Mouse (Mus musculus) MEL (cell line): Measurements from ENCODE around the gene Myo18a. TPM values are rescaled to one million over a fixed set of nuclear protein-coding genes. Genes with fewer than 3 reads are reported as not detected.

Experiments
- DNase-seq: peaks from one replicate; pipeline ENCODE4 v3.0.0; 2011; ENCODE audit warnings: low read depth, low spot score
- H3K27ac ChIP-seq: 2 replicates; pipeline ENCODE4 v1.5.1; 2012; ENCODE audit warnings: low read depth, mild to moderate bottlenecking, control low read depth, low read length, moderate library complexity; ENCODE audit not compliant: control insufficient read depth
- H3K27me3 ChIP-seq, 2 experiments: fragments of 150-350 bp in 1 of 2; sonication (generic) in 1 of 2; 2 replicates each; pipeline ENCODE4 v1.6.1; 2012; ENCODE audit warnings: low read length in 2 of 2, mild to moderate bottlenecking in 2 of 2, improper control_type of control experiment in 1 of 2, moderate library complexity in 1 of 2; ENCODE audit not compliant: insufficient read depth in 2 of 2, control insufficient read depth in 1 of 2
- H3K36me3 ChIP-seq, 2 experiments: 2 replicates each; pipeline ENCODE4 v1.6.1; 2012 to 2014; ENCODE audit warnings: low read length in 2 of 2, improper control_type of control experiment in 1 of 2, inconsistent platforms in 1 of 2, mild to moderate bottlenecking in 1 of 2; ENCODE audit not compliant: insufficient read depth in 2 of 2, control insufficient read depth in 1 of 2
- H3K4me1 ChIP-seq, 2 experiments: fragments of 150-350 bp in 1 of 2; sonication (generic) in 1 of 2; 2 replicates each; pipeline ENCODE4 v1.6.1; 2012; ENCODE audit warnings: low read length in 2 of 2, improper control_type of control experiment in 1 of 2, mild to moderate bottlenecking in 1 of 2; ENCODE audit not compliant: insufficient read depth in 2 of 2, control insufficient read depth in 1 of 2
- H3K4me3 ChIP-seq, 2 experiments: fragments of 150-350 bp in 1 of 2; sonication (generic) in 1 of 2; 2 replicates each; pipeline ENCODE4 v1.5.1; 2012; ENCODE audit warnings: low read depth in 2 of 2, low read length in 2 of 2, mild to moderate bottlenecking in 2 of 2, moderate library complexity in 2 of 2, control low read depth in 1 of 2, improper control_type of control experiment in 1 of 2; ENCODE audit not compliant: control insufficient read depth in 1 of 2, insufficient read depth in 1 of 2
- H3K79me2 ChIP-seq: 2 replicates; pipeline ENCODE4 v1.6.1; 2012; ENCODE audit warnings: mild to moderate bottlenecking, low read length, moderate library complexity; ENCODE audit not compliant: control insufficient read depth, poor library complexity, insufficient read depth
- H3K9ac ChIP-seq: 2 replicates; pipeline ENCODE4 v1.6.1; 2012; ENCODE audit warnings: low read depth, mild to moderate bottlenecking, control low read depth, low read length, moderate library complexity; ENCODE audit not compliant: control insufficient read depth, poor library complexity, severe bottlenecking
- H3K9me3 ChIP-seq: fragments of 150-350 bp; sonication (generic); replicated peaks from 2 replicates; pipeline ENCODE4 v1.6.1; 2012; ENCODE audit warnings: mild to moderate bottlenecking, low read length, improper control_type of control experiment, moderate library complexity; ENCODE audit not compliant: insufficient read depth
- CHD1 ChIP-seq: IDR thresholded peaks from 2 replicates; pipeline ENCODE4 v1.6.1; 2012; ENCODE audit warnings: low read depth, mild to moderate bottlenecking, inconsistent platforms, low read length, improper control_type of control experiment
- CHD2 ChIP-seq: IDR thresholded peaks from 2 replicates; pipeline ENCODE4 v1.6.1; 2011; ENCODE audit warnings: low read length, improper control_type of control experiment
- CTCF ChIP-seq, 3 experiments: IDR thresholded peaks in 2 of 3; conservative IDR thresholded peaks in 1 of 3; 2 replicates each; pipeline ENCODE4 v1.5.1; 2011 to 2012; ENCODE audit warnings: low read length in 3 of 3, low read depth in 2 of 3, mild to moderate bottlenecking in 2 of 3, improper control_type of control experiment in 1 of 3, inconsistent platforms in 1 of 3, mixed read lengths in 1 of 3, moderate library complexity in 1 of 3; ENCODE audit not compliant: control insufficient read depth in 1 of 3, insufficient read depth in 1 of 3, poor library complexity in 1 of 3, severe bottlenecking in 1 of 3
- EP300 ChIP-seq, 2 experiments: IDR thresholded peaks; 2 replicates each; pipeline ENCODE4 v1.6.1; 2011; ENCODE audit warnings: improper control_type of control experiment in 2 of 2, low read length in 2 of 2, low read depth in 1 of 2, mild to moderate bottlenecking in 1 of 2
- ETS1 ChIP-seq: IDR thresholded peaks from 2 replicates; pipeline ENCODE4 v1.6.1; 2012; ENCODE audit warnings: low read depth, mild to moderate bottlenecking, inconsistent platforms, low read length, improper control_type of control experiment, moderate library complexity
- GABPA ChIP-seq: IDR thresholded peaks from 2 replicates; pipeline ENCODE4 v1.6.1; 2012; ENCODE audit warnings: low read depth, mild to moderate bottlenecking, inconsistent platforms, low read length, improper control_type of control experiment, moderate library complexity
- GATA1 ChIP-seq: IDR thresholded peaks from 2 replicates; pipeline ENCODE4 v1.6.1; 2011; ENCODE audit warnings: low read depth, low read length, improper control_type of control experiment
- HCFC1 ChIP-seq: IDR thresholded peaks from 2 replicates; pipeline ENCODE4 v1.6.1; 2012; ENCODE audit warnings: low read depth, mild to moderate bottlenecking, inconsistent platforms, low read length, improper control_type of control experiment, moderate library complexity
- JUND ChIP-seq: IDR thresholded peaks from 2 replicates; pipeline ENCODE4 v1.6.1; 2011; ENCODE audit warnings: low read depth, mild to moderate bottlenecking, improper control_type of control experiment, low read length
- KAT2A ChIP-seq: conservative IDR thresholded peaks from 2 replicates; pipeline ENCODE4 v1.6.1; 2012; ENCODE audit warnings: low read depth, low read length, improper control_type of control experiment, inconsistent platforms
- MEF2A ChIP-seq: IDR thresholded peaks from 2 replicates; pipeline ENCODE4 v1.6.1; 2014; ENCODE audit warnings: low read depth, mild to moderate bottlenecking, inconsistent platforms, low read length, improper control_type of control experiment; ENCODE audit not compliant: poor library complexity, insufficient replicate concordance, severe bottlenecking; ENCODE audit errors: extremely low read depth
- NRF1 ChIP-seq: IDR thresholded peaks from 2 replicates; pipeline ENCODE4 v1.6.1; 2014; ENCODE audit warnings: low read depth, mild to moderate bottlenecking, inconsistent platforms, low read length, improper control_type of control experiment, moderate library complexity; ENCODE audit not compliant: poor library complexity, insufficient read depth, severe bottlenecking
- RAD21 ChIP-seq: IDR thresholded peaks from 2 replicates; pipeline ENCODE4 v1.6.1; 2011; ENCODE audit warnings: mild to moderate bottlenecking, low read depth, low read length, improper control_type of control experiment
- RCOR1 ChIP-seq: IDR thresholded peaks from 2 replicates; pipeline ENCODE4 v1.6.1; 2012; ENCODE audit warnings: low read depth, mild to moderate bottlenecking, inconsistent platforms, low read length, improper control_type of control experiment
- SIN3A ChIP-seq: IDR thresholded peaks from 2 replicates; pipeline ENCODE4 v1.6.1; 2012; ENCODE audit warnings: low read length, improper control_type of control experiment, inconsistent platforms
- SMC3 ChIP-seq: IDR thresholded peaks from 2 replicates; pipeline ENCODE4 v1.6.1; 2011; ENCODE audit warnings: low read depth, low read length, improper control_type of control experiment
- TAL1 ChIP-seq: IDR thresholded peaks from 2 replicates; pipeline ENCODE4 v1.6.1; 2012; ENCODE audit warnings: mild to moderate bottlenecking, inconsistent platforms, low read length, moderate library complexity, mixed read lengths
- UBTF ChIP-seq: IDR thresholded peaks from 2 replicates; pipeline ENCODE4 v1.6.1; 2012; ENCODE audit warnings: low read depth, mild to moderate bottlenecking, inconsistent platforms, low read length, improper control_type of control experiment, moderate library complexity, borderline replicate concordance; ENCODE audit not compliant: insufficient read depth
- USF2 ChIP-seq, 2 experiments: IDR thresholded peaks; 2 replicates each; pipeline ENCODE4 v1.6.1; 2011 to 2012; ENCODE audit warnings: improper control_type of control experiment in 2 of 2, low read length in 2 of 2, borderline replicate concordance in 1 of 2, inconsistent platforms in 1 of 2, low read depth in 1 of 2, mild to moderate bottlenecking in 1 of 2; ENCODE audit not compliant: insufficient read depth in 1 of 2
- ZC3H11A ChIP-seq: IDR thresholded peaks from 2 replicates; pipeline ENCODE4 v1.6.1; 2012; ENCODE audit warnings: low read depth, mild to moderate bottlenecking, inconsistent platforms, low read length, improper control_type of control experiment
- ZKSCAN1 ChIP-seq: IDR thresholded peaks from 2 replicates; pipeline ENCODE4 v1.6.1; 2012; ENCODE audit warnings: low read depth, mild to moderate bottlenecking, inconsistent platforms, low read length, improper control_type of control experiment, moderate library complexity
- ZMIZ1 ChIP-seq: IDR thresholded peaks from 2 replicates; pipeline ENCODE4 v1.6.1; 2012; ENCODE audit warnings: low read depth, mild to moderate bottlenecking, inconsistent platforms, low read length, improper control_type of control experiment, moderate library complexity
- polyA plus RNA-seq, 2 experiments: library from polyadenylated mRNA; stranded (reverse) in 1 of 2; unstranded in 1 of 2; fragments of >175 nt in 1 of 2; fragments of >200 nt in 1 of 2; gene quantifications; 2 replicates each; pipeline versions ENCODE4 v1.2.1 to v1.2.4; 2012; ENCODE audit warnings: low replicate concordance in 2 of 2, low read depth in 1 of 2; ENCODE audit not compliant: insufficient read length in 2 of 2, insufficient read depth in 1 of 2, missing spikeins in 1 of 2
- total RNA-seq: library from RNA; depleted of rRNA; stranded (reverse); fragments of 300-350 nt; gene quantifications from 2 replicates; pipeline ENCODE4 v1.2.3, GENCODE M21; 2012

Gene Myo18a
- total and polyA plus RNA-seq, 3 experiments: 13.1 to 18.0 TPM; not detected in 1

- H3K9me3 ChIP-seq: no peaks in the 10 kb centered on the region
- no peaks in the 10 kb centered on the region for H3K36me3 ChIP-seq
- H3K27me3 ChIP-seq: peaks cover 24 to 28% of the 10 kb centered on the region in 2 experiments
- no peaks in the 10 kb centered on the region for H3K4me1 ChIP-seq
- H3K9ac ChIP-seq: no peak overlapping the region
- TF ChIP-seq GATA1 (no peak), CTCF (IDR thresholded peaks at IDR 0.05 in 2 of 3, conservative IDR thresholded peaks at IDR 0.05 in 1 of 3; ENCODE audit: control insufficient read depth in 1 of 3, insufficient read depth in 1 of 3, low read depth in 2 of 3, low read length in 3 of 3, poor library complexity in 1 of 3, severe bottlenecking in 1 of 3) (no peak), SMC3 (no peak), USF2 (IDR thresholded peaks at IDR 0.05; ENCODE audit: borderline replicate concordance in 1 of 2, insufficient read depth in 1 of 2, low read depth in 1 of 2, low read length in 2 of 2) (no peak), CHD1 (no peak)
- H3K79me2 ChIP-seq: no peaks in the 10 kb centered on the region
- no peak for DNase-seq
- H3K4me3 ChIP-seq: no peak overlapping the region
- H3K27ac ChIP-seq: no peak overlapping the region
These were observed 127.7 kb downstream of the Myo18a start for GRCm38 (mm10) chr11:77890648-77891258.

- no peaks in the 10 kb centered on the region for H3K4me1 ChIP-seq
- H3K36me3 ChIP-seq: no peaks in the 10 kb centered on the region
- no peak for DNase-seq
- no peaks in the 10 kb centered on the region for H3K79me2 ChIP-seq
- H3K9ac ChIP-seq: no peak overlapping the region
- no peak overlapping the region for H3K27ac ChIP-seq
- peaks cover 23 to 33% of the 10 kb centered on the region in 2 experiments for H3K27me3 ChIP-seq
- H3K9me3 ChIP-seq: no peaks in the 10 kb centered on the region
- H3K4me3 ChIP-seq: no peak overlapping the region
- TF ChIP-seq CHD2: no peak
- no peak for TF ChIP-seq SMC3
- TF ChIP-seq EP300 (IDR thresholded peaks at IDR 0.05; ENCODE audit: low read depth in 1 of 2, low read length in 2 of 2): no peak
- TF ChIP-seq CTCF (IDR thresholded peaks at IDR 0.05 in 2 of 3, conservative IDR thresholded peaks at IDR 0.05 in 1 of 3; ENCODE audit: control insufficient read depth in 1 of 3, insufficient read depth in 1 of 3, low read depth in 2 of 3, low read length in 3 of 3, poor library complexity in 1 of 3, severe bottlenecking in 1 of 3): no peak
- no peak for TF ChIP-seq RCOR1
- TF ChIP-seq HCFC1: no peak
- no peak for TF ChIP-seq GABPA
- no peak for TF ChIP-seq CHD1
- TF ChIP-seq KAT2A: no peak
These were observed 129.8 kb downstream of the Myo18a start for GRCm38 (mm10) chr11:77892883-77893282.

GRCm38 (mm10) chr11:77893283-77893682 is 130.2 kb downstream of the Myo18a start:
- H3K9ac ChIP-seq: no peak overlapping the region
- H3K27me3 ChIP-seq: peaks cover 25 to 31% of the 10 kb centered on the region in 2 experiments
- TF ChIP-seq TAL1 (no peak), HCFC1 (no peak), NRF1 (no peak), RAD21 (no peak), SIN3A (no peak), CTCF (IDR thresholded peaks at IDR 0.05 in 2 of 3, conservative IDR thresholded peaks at IDR 0.05 in 1 of 3; ENCODE audit: control insufficient read depth in 1 of 3, insufficient read depth in 1 of 3, low read depth in 2 of 3, low read length in 3 of 3, poor library complexity in 1 of 3, severe bottlenecking in 1 of 3) (no peak), ZMIZ1 (no peak), GATA1 (no peak), JUND (no peak), ZKSCAN1 (no peak), USF2 (IDR thresholded peaks at IDR 0.05; ENCODE audit: borderline replicate concordance in 1 of 2, insufficient read depth in 1 of 2, low read depth in 1 of 2, low read length in 2 of 2) (no peak), KAT2A (no peak), UBTF (no peak), ZC3H11A (no peak), MEF2A (no peak), ETS1 (no peak)

More at GRCm38 (mm10) chr11:77893283-77893682, 130.2 kb downstream of the Myo18a start:
- no peaks in the 10 kb centered on the region for H3K4me1 ChIP-seq
- H3K36me3 ChIP-seq: no peaks in the 10 kb centered on the region
- H3K4me3 ChIP-seq: no peak overlapping the region
- H3K79me2 ChIP-seq: no peaks in the 10 kb centered on the region
- DNase-seq: no peak
- H3K9me3 ChIP-seq: no peaks in the 10 kb centered on the region
- no peak overlapping the region for H3K27ac ChIP-seq
